Mouse (Mus musculus) left cerebral cortex, adult 6 months (tissue): ENCODE measurements around the gene Dffa. TPM values are rescaled to one million over a fixed set of nuclear protein-coding genes. Genes with fewer than 3 reads are reported as not detected.

Source experiments
- long read RNA-seq, 2 experiments: library from polyadenylated mRNA; unstranded; transcript quantifications; one replicate each; pipeline ENCODE4 v2.0.0; 2019 to 2020
- polyA plus RNA-seq: library from polyadenylated mRNA; unstranded; fragments of <200 nt; fragmentation: Nextera tagmentation; gene quantifications from 2 replicates; pipeline ENCODE4 v1.2.3, GENCODE M21; 2021

Gene Dffa
- polyA plus RNA-seq = 11.7 and 16.7 TPM in 2 replicates
- long read RNA-seq, experiment 1, transcript Dffa-201 (6 exons, 2,457 nt) = major isoform, 20 of 38 reads
- long read RNA-seq, experiment 1, transcript Dffa-202 (5 exons, 1,835 nt) = minor isoform, 10 of 38 reads
- long read RNA-seq, experiment 1, partial matches to known transcripts = 6 of 38 reads
- long read RNA-seq, experiment 1, other reads (novel, unspliced or antisense) = 2 of 38 reads
- long read RNA-seq, experiment 2, partial matches to known transcripts = 10 of 15 reads
- long read RNA-seq, experiment 2, other reads (novel, unspliced or antisense) = 0 of 15 reads

DNA sequence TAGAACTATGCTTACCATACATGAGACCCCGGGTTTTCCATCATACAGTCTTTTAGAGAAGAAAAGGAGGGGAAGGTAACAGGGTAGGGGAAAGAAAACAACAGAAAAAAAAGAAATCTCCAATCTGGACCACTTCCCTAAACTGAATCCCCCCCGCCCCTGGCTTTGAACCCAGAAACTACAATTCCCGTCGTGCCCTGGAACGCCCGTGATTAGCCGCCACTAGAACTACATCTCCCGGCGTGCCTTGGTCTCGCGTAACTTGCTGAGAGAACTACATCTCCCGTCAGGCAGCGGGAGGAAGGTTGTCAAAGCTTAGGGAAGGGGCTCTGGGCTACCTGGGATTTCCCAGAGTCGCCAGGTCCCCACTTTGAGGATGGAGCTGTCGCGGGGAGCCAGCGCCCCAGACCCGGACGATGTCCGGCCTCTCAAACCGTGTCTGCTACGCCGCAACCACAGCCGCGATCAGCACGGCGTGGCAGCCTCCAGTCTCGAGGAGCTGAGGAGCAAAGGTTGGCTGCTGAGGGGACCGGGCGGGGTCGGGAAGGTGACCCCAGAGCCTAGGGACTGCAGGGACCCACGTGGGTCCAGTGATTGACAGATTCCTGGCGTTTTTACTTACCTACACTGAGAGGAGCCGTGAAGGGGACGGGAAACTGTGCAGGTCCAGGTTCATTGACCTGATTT, at the start of gene Dffa:
Dffa (plus strand) TSS at position 272 of the 687 bp plus-strand sequence.

DNA sequence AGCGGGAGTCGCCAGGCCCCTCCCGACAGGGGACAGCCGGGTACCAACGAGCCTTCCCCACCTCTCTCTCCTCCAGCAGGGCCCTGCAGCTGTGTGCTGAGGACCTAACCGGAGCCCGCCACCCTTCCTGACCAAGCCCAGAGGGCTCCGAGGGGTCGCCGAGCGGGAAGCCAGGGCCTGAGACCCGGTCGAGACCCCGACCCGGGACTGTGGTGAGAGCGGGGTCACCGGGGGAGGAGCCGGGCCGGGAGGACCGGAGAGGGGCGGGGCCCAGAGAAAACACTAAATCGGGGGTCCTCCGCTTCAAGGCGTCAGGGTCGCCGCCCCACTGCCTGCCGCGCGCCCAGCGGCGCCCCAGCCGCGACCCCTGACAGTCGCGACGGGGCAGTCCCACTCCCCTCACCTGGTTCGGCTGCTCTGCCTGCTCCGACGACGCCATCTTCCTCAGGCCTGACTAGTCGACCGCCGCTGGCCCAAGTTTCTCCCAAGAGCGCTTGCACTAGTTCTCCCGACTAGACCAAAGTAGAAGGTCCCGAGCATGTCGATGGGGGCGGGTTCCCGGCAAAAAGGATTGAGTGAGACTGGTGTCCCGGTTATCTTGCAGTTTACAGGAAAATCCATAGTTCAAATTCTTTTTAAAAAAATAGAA, 4.5 kb upstream of the Dffa start, which contains the start of gene Pex14:
Pex14 (minus strand) TSS at position 508 of the 649 bp plus-strand sequence.

DNA sequence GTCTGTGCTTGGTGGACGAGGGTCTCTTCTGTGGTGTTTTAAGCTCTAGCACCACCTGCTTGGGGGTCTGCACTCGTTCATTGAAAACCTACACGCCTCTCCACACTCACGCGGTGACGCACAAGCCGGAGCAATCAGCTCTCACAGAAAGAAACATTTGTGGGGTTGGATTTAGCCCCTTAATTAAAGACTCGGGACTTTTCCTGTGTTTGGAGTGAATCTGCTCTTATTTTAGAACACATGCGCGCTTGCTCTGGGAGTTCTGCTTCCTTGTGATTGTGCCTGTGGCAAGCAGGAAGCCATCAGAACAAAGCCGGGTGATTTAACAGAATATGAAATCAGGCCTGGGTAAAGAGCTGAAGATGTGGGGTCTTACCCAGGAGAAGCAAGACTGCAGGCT, 22.7 kb downstream of the Dffa start, which contains the start of gene Cort:
Cort (minus strand) TSS at position 101 of the 400 bp plus-strand sequence.

DNA sequence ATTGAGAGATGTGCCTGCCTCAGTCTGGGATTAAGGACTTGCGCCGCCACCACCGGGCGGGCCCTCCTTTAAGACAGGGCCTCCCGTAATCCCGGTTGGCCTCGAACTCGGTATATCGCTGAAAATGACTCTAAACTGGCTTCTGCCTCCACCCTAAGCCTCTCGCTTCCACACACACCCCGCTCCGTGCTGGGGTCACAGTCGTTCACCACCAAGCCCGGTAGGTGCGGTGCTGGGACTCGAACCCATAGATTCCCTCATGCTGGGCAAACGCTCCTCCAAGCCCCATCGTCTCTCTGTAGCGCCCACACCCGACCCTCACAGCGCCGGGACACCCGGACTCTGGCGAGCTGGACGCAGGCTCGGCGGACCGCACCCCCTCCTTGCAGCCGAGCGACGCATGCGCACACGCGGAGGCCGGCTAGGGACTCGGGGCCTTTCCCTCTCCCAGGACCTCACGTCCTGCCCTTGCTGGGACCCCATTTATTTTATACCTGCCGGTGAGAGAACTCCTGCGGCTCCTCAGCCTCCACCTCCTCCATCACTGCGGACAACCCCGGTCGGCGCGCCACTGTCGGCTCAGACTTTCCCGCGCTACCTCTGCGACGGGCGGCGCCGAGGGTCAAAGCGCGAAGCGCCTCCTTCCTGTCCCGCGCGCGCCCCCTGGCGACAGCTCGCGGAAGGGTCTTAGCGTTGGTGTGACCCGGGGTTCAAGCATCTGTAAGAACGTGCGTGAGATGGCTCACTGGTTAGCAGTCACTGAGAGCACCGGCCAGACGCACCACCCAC, 33.2 kb downstream of the Dffa start, which contains the start of gene Cenps:
Cenps (minus strand) TSS at position 648 of the 789 bp plus-strand sequence.

DNA sequence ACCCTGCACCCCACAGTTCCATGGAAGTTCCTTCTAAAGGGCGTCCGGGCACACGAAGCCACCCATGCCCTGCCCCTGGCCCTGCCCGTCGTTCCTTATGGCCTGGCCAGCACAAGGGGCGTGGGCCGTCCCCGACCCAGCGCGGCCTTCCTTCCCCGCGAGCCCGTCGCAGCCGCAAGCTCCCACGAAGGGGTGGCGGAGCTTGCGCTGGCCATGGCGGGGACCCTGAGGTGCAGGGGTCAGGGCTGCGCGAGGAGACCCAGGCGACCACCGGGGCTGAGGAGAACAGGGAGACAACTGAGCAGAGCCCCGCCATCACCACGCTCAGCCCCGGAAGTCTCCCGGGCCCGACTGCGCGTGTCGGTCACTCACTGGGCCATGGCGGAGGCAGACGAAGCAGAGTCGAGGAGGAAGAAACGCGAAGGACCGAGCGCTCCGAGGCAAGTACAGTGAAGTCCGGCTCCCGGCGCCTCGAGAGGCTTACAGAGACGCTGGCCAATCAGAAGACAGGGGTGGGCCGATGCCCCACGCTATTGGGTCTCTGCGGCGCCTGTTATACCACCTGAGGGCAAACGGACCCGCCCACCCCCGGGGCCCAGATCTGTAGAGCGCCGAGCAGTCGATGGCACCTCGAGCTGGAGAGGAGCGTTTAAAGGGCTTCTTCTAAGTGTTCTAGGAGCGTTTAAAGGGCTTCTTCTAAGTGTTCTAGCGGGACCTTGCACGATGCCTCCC, 62.4 kb downstream of the Dffa start, which contains the start of gene Pgd:
Pgd (minus strand) TSS at position 557 of the 732 bp plus-strand sequence.

Other genes starting within 250 kb of the Dffa start
- gene Pex14, start 4.3 kb upstream of the Dffa start, polyA plus RNA-seq = 55.5 and 57.8 TPM in 2 replicates
- gene Cort, start 22.6 kb downstream of the Dffa start, polyA plus RNA-seq = 29.8 and 33.1 TPM in 2 replicates
- gene Cenps, start 33.5 kb downstream of the Dffa start, polyA plus RNA-seq = 8.8 and 11.1 TPM in 2 replicates
- 15.5 and 20.8 TPM in 2 replicates for gene Pgd, start 62.6 kb downstream of the Dffa start, polyA plus RNA-seq
- gene Kif1b, start 203.5 kb downstream of the Dffa start, polyA plus RNA-seq = 51.0 and 56.0 TPM in 2 replicates